Mouse (Mus musculus) left cerebral cortex, adult 9 months (tissue): ENCODE data around the gene Cubn.

Experiments used
- DNase-seq, 2 experiments: peaks; one replicate each; pipeline ENCODE4 v3.0.0; 2022; ENCODE audit warnings: low spot score in 2 of 2

Gene Cubn

DNA sequence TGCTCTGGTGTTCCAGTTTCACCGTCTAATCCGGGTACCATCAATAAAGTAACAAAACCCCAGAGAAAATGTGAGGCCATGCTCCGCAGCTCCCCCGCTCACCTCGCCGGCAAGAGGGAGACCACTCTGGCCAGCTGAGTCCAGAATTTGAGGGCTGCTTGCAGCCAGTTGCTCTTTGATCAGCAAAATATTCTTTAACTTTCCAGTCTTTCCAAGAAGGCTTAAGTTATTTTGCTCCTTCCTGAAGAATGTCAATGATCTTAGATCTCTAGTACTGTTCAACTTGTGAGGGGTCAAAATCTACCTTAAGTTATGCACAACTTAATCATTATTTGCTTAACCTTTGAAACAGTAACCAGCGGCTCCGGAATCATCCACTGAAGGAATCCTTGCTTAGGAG is at the start of gene Cubn:
Gene Cubn, minus strand, starts transcription at position 80 of the 400 bp plus-strand sequence.
- DNase-seq: no peak

DNA sequence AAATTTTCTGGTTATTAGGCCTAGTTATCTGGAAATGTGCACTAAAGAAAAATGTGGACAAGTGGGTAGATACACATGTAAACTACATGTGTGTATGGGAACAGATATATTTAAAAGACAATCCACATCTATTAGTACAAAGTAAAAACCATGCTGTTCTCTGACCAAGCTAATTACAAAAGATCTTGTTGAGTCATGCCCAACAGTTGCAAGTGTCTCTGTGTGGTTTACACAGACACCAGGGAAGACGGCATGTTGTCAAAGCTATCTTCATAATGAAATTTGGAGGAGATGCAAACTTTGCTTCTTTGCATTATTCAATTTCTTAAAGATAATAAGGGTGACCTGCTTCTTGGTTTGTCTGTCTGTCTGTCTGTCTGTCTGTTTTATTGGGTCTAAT is 48.2 kb upstream of the Cubn start:
- DNase-seq: no peak

- DNase-seq: no peak
These were observed 47.2 kb upstream of the Cubn start for GRCm38 (mm10) chr2:13538704-13539377.

GRCm38 (mm10) chr2:13538258-13538657 is 46.6 kb upstream of the Cubn start:
- DNase-seq: no peak

DNA sequence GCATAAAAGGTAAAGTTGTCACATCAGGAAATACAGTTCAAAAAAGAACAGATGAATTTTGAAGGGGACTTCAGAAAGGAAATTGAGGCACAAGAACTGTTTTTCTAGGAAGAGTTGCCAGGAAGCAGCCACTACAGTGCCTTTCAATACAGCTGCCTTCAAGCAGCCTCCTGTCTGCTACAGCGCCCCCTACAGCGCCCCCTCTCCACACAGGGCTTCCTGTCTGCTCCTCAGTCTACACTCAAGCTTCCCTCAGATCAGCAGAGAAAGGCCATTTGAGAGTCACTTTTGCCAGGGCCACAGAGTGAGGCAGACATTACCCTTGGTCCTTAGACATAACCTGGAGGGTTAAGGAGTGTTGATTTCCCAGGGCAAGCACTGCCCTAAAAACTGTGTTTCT is 46.1 kb upstream of the Cubn start:
- no peak for DNase-seq

GRCm38 (mm10) chr2:13536747-13537146 is 45.1 kb upstream of the Cubn start:
- DNase-seq: no peak

DNA sequence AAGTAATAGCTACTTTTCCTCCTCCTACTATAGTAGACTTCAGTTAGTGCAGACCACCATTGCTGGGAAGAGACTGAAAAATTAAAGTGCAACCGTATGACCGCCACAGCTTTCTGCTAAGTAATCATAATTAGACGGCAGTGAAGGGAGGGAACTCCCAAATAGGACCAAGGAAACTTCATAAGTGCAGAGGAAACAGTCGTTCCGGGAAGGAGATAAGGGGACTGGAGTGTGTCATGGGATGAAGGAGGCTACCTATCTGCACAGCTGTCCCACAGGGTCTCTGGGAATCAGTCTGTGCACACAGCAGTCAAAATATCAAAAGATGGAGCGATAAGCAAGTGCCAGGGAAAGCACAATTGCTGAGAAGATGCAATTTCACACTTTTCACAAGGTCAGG is 39.0 kb upstream of the Cubn start:
- no peak for DNase-seq

DNA sequence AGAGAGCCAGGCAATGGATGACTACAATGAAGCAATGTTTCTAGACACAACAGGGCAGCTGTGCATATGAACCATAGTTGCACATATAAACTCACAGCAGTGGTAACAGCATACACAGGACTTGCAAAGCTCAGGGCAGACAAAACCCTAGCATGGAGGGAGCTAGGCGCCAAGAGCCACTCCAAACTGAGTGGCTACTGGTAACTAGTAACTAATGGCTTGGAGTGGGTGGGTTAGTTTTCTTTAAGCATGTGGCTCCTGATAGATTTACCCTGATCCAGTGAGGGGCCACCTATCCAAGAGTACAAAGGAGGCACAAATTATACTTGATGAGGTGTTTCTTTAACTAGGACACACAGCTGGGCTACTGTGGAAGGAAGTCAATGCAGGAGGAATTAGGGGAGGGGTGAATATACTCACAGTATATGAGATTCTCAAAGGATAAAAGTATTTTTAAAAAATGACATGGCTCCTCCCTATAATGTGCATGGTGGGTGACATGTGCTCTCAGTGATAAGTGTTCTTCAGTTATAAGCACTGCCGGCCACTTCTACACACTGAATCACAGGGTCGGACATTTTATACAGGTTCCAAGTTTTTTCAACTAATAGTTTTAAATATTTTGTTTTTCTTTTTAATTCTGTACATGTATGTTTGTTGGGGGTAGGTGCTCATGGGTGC is 37.8 kb upstream of the Cubn start:
- DNase-seq: no peak

DNA sequence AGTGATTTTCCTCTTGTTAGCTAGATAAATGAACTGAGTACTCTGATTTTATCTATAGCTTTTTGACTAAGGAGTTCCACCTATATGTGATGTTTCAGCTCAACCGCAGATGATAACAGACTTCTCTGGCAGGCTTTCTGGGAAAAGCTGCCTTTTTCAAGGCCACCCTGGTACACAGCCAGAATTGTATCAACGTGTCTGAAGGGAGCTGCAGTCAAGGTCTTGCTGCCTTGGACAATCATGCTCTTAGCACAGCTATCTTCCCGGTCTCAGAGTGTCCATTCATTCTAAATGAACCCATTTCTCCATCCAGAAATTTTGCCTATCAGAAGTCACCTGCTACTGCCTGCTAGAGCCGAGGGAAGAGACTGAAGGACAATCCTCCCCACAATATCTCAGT is 35.9 kb upstream of the Cubn start:
- no peak for DNase-seq

GRCm38 (mm10) chr2:13527125-13527524 is 35.5 kb upstream of the Cubn start:
- no peak for DNase-seq

- no peak for DNase-seq
These were observed 34.6 kb upstream of the Cubn start for GRCm38 (mm10) chr2:13526205-13526604.

- peak; percentile 20 to 65 for DNase-seq
These were observed 32.2 kb upstream of the Cubn start for GRCm38 (mm10) chr2:13523540-13524456.

DNA sequence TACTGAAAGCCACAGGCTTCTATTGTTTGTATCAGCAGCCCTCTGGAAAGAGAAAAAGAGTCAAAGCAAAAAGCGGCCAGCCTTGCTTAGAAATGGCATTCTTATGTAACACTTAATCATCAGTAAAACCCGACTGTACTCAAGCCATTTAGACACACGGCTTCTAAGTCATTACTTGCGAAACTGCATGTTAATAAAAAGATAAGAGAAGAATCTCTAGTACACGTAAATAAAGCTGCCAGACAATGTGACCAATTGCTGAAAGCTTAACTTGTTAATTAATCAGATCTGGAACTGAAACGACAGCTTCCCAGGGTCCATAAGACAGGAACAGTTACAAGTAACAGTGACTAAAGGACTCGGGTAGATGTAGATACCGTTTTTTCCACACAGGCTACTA is 30.5 kb upstream of the Cubn start:
- DNase-seq: no peak

DNA sequence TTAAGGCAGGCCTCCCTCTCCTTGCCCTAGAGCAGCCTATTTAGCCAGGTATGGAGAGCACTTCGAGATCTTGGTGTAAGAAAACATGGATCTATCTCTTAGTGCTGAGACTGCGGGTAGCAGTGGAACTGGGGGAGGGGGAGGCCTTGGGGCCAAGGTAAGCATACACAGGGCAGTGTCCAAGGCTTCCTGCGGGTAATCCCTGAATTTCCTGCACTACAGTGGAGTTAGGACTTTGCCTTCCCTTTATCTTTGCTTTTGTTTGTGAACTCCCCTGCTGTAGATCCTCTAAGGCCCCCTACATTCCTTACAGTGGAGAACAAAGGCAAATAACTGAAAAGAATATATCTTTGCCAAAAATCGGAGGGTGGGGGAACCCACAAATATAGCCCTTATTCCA is 23.3 kb upstream of the Cubn start:
- no peak for DNase-seq

- no peak for DNase-seq
These were observed 11.1 kb upstream of the Cubn start for GRCm38 (mm10) chr2:13502717-13503116.

- no peak for DNase-seq
These were observed 9.9 kb upstream of the Cubn start for GRCm38 (mm10) chr2:13501553-13501952.

DNA sequence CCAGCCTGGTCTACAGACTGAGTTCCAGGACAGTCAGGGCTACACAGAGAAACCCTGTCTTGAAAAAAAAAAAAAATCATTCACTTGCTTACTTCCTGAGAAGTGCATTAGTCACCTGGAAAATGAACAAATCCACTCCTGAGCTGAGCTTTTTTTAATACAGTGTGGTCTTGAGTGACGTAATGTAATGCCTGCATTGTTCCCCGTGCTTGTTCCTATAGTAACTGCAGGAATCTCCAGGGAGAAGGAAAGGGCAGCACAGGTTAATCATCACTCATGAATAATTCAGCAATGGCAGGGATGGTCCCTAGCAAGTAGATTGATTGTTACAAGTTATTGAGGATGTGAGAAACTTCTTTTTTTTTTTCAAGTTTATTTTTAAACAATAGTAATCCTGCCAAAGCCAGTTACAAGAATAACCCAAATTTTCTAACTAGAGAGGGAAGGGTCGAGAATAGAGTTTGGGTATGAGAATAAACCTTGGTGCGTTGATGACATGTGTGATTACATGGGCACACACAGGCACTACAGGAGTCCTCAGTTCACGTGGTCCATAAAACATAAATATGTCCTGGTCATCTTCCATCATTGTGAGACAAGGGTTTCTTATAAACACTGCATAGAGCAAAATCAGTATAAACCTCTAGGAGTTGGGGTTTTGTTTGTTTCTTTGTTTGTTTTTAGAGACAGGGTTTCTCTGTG is 8.8 kb upstream of the Cubn start:
- no peak for DNase-seq

- no peak for DNase-seq
These were observed 7.6 kb upstream of the Cubn start for GRCm38 (mm10) chr2:13499196-13499595.

DNA sequence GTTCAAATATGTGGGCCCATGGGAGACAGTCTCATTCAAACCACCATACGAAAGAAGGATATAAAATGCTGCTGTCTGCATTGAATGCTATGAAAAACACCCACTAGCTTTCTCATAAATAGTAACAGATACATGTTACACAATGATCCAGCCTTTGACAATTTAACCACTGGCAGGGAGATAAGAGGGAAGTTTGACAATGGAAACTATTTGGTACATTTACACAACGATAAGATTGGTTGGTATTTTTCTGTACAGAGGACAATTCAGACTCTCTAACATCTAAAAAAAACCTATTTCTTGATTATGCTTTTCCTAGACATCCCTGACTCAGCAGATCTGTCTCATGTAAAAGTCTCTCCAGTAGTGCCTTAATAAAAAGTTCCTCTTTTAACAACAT is 4.5 kb upstream of the Cubn start:
- DNase-seq: no peak

DNA sequence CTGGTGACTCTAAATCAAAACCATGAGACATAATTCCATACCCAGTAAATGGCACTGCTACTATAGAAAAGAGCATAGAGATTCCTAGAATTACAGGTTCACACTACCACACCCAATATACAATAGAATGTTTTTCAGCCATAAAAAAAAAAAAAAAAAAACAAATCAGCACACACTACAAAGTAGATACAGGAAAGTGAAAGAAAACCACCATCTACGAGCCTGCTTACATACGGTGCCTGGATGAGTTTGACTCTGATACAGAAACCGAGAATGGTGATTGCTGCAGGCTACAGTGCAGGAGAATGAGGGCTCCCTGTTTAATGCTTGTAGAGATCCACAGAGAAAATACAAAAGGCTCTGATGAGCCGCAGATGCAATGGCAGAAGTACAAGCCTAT is 1.3 kb upstream of the Cubn start:
- DNase-seq: no peak

DNA sequence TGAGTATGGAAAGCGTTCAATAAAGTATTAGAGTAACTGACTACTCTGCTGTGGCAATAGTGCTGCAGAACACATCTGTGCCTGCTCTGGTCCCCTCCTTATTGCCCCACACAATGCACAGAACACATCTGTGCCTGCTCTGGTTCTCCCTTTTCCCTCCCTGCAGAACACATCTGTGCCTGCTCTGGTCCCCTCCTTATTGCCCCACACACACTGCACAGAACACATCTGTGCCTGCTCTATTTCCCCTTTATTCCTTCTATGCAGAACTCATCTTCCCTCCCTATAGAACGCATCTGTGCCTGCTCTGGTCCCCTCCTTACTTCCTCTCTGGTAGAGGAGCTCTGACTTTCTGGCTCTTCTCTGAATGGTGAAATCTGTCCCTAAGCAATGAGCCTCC is 1.1 kb downstream of the Cubn start:
- no peak for DNase-seq

DNA sequence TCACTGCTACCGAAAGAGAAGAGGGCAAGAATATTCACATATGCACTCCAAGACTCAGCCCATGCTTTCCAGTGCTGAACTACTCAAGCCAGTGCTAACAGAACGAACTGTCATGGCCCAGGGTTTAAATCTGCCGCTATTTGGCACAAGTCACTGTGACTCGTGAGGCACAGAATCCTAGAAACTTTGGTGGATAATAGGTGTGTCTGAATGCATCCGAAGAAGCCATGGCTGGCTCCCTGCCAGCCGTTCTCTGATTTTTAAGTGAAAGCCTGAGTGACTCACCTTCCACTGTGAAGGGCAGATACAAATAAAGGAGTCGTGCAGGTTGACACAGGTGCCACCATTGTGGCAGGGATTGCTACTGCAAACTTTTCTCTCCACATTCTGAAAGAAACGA is 5.1 kb downstream of the Cubn start:
- DNase-seq: no peak
